Mouse (Mus musculus): ENCODE results near the gene Saa4.
"Not testable (repeated sequence)": the region's sequence is repeated elsewhere in the genome, so short reads cannot be mapped to it uniquely, and the experiment has no call there.

The Saa4 gene

DNA sequence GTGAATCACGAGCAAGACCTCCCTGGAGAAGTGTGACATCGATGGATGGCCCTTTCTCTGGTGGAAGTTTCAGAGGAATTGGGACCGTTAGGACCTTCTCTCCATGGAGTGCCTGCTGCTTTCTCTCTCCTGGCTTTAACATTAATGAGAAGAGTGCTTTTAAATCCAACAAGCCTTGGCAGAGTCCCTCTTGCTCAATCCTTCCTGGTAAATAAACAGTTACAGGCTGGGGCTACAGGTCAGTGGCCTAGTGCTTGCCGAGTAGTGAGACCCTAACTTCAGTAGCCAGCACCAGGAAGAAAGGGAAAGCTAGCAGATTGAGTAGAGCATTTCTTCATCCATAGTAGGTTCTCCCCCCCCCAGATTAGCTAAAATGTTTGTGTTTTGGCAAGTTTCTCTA, at the start of gene Saa4:
TSS of gene Saa4 (minus strand) at position 146 of the 400 bp plus-strand sequence.
- no peak for DNase-seq (ENCODE audit: low spot score)

DNA sequence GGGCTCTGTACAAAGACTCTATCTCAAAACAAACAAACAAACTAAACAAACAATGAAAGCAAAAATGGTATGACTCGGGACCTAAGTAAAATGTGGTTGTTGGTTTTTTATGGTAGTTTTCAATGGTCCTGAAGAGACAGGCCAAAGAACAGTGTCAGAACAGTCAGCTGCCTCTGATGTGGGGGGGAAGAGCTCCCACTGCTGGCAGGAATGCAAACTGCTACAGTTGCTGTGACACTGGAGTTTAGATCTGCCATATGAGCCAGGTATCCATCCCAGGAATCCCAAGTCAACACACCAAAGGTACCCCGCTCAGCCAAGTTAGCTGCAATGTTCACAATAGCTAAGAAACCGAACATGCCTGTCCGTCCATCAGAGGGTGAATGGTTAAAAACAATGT, 38.3 kb upstream of the Saa4 start:
- peak; percentile 45 for DNase-seq (ENCODE audit: low spot score)

DNA sequence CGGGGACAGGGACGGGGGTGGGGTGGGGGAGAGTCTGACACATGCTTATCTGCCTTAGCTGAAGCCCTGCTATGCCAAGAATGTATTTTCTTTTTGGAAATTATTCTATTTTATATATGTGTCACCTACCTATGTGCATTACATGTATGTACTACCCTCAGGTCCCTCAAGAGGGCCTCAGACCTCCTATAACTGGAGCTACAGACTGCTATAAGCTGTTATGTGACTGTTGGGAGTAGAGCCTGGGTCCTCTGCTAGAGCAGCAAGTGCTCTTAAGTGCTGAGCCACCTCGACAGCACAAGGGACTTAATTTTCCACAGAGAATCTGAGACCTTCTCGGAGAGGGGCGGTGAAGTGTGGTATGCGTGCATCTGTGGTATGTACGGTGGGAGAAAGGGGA, 36.0 kb upstream of the Saa4 start:
- no peak for DNase-seq (ENCODE audit: low spot score)

DNA sequence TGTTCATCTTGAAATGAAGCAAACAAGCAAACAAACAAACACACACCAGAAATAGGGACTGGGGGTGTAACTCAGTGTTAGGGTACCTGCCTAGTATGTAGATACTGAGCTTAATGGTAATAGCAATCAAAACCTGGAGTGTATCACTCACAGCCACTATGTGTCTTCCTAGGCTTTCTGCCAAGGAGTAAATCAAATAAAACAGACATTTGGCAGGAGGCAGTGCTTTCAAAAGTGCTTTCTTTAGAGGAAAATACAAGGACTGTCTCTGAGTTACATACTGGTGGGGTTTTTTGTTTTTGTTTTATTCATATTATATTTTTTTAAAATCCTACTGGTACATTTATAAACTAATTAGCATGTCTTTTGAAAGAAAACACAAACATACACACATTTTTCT, 35.0 kb upstream of the Saa4 start:
- DNase-seq (ENCODE audit: low spot score): no peak

DNA sequence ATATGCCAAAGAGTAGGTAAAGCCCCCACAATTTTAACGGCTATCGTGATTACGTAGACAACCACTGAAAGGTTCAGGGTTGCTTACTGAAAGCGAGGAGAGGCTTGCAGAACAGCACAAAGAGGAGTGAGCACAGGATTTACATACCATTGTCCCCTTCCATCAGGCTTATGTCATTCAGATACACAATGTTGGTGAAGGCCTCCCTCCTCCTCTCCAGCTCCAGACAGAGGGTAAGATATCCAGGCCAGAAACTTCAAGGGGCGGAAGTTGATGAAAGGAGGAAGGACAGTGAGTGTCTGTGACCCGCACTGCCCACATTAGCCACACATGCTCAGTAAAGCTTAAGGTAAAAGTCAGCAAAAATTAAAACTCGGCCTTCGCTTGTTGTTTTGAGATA, 32.3 kb upstream of the Saa4 start:
- no peak for DNase-seq (ENCODE audit: low spot score)

DNA sequence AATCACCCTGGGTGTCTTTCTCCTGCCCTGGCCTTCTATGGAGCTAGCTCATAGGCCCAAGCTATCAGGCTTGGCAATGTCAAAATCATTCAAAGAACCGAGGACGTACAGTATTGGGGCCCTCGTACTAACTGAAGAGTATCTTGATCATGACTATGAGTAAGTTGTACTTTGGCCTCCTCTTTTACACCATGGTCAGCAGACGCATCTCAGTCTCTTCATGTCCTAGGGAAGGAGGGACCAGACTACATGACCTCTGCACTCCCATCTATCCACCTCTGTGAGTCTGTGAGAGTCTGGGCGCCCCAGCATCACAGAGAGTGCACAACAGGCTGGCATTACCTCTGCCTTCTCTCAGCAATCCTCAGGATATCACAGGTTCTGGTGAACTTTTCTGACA, 30.2 kb upstream of the Saa4 start:
- no peak for DNase-seq (ENCODE audit: low spot score)

DNA sequence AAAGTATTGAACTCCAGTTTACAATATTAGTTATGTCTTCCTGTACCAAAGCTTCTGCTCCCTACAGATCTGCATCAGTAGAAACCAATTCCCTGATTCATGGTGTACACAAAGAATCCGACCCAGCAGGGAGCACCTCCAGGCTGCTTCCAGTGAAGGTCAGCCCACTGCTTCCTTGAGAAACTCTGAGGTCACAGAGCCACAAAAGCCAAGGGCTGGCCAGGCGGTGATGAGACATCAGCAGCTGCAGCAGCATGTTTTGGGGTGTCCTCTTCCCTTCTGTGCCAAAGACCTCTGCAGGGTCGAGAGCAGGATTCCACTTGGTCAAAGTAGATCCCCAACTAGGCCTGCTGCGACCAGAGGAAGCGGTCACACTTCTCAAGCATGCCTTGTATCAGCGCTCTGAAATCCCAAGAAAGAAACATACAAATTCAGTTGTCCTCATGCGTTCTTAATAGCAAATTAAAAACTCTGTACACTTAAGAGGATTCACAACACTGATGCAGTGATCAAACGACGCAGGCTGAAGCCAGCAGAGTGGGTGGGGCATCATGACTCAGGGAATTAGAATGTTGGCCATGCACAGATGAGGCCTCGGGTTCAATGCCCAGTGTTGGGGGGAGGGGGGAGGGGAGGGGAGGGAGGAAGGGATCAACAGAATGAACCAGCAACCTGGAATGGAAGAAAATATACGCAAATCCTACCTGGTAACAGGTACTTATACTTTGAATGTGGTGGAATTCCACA, 28.8 kb upstream of the Saa4 start:
- DNase-seq (ENCODE audit: low spot score): no peak

DNA sequence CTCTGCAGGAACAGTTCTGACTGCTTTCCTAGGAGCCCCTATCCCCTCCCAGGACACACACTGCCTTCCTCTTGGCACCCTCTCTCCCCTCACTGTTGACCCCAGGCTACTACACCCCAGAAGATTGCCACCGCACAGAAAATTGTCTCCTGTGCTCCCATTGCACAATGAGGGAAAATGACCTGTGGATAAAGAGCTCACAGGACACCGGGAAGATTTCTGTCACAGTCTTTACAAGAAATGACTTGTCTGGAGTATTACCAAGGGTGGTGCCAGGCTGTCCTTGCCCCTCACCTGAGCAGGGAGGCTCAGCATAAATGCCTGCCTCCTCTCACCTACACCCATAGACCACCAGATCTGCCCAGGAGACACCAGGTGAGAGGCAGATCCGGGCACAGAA, 19.1 kb upstream of the Saa4 start, which contains the start of gene Saa2:
TSS of gene Saa2 (plus strand) at position 301 of the 400 bp plus-strand sequence.
- no peak for DNase-seq (ENCODE audit: low spot score)

DNA sequence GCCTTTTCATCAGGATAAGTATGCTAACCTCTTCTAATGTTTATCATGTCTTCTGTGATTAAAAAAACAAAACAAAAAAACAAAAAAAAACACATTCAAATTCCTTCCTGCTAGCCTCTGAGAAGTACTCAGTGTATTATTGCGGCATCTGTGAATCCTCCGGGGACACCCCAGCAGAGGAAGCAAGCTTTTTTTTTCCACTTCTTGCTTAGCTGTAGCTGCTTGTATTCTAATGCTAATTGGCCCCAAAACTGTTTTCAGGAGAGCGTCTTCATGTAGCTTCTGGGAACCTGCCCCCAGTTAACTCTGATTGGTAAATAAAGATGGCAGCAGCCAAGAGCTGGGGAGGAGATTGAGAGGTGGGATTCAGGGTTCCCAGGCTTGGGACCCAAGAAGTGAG, 16.1 kb upstream of the Saa4 start:
- no peak for DNase-seq (ENCODE audit: low spot score)

DNA sequence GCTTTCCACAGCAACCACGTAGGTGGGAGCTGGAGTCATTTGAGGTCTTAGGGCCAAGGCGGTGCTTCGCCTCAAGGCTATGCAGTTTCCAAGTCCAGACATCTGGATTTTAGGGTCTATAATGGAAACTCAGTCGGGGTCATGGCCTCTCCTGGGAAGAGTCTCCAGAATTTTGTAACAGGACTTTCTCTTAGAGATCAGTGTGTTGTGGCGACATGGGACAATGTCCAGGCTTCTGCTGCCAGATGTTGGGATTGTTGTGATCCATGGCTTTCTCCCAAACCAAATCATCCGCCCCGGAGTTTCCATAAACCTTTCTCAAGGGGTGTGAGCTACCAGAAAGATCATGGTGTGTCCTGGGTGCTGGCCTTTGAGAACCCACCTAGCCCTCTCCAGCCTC, 14.0 kb upstream of the Saa4 start:
- DNase-seq (ENCODE audit: low spot score): no peak

DNA sequence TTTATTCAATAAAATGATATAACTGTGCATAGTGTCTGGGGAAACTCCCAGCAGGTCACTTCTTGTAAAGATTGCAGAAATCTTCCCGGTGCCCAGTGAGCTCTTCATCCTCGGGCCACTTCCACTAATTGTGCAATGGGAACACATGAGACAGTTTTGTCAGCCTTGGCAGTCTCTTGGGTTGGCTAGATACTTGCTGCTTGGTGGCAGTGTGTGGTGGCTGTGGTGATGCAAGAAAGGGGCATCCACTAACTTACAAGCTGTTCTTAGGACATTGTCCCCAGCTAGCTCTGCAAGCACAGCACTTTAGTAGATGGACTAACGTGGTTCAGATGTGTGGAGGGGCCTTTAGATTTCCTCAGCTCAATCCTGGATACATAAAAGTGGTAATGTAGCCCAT, 13.4 kb upstream of the Saa4 start:
- DNase-seq (ENCODE audit: low spot score): no peak

DNA sequence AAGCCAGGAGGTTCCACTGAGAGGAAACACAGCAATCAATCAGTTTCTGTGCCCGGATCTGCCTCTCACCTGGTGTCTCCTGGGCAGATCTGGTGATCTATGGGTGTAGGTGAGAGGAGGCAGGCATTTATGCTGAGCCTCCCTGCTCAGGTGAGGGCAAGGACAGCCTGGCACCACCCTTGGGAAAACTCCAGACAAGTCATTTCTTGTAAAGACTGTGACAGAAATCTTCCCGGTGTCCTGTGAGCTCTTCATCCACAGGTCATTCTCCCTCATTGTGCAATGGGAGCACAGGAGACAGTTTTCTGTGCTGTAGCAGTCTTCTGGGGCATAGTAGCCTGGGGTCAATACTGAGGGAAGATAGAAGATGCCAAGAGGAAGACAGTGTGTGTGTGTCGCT, 10.5 kb upstream of the Saa4 start, which contains the start of gene Saa1:
TSS of gene Saa1 (minus strand) at position 101 of the 400 bp plus-strand sequence.
- DNase-seq (ENCODE audit: low spot score): not testable (repeated sequence)

DNA sequence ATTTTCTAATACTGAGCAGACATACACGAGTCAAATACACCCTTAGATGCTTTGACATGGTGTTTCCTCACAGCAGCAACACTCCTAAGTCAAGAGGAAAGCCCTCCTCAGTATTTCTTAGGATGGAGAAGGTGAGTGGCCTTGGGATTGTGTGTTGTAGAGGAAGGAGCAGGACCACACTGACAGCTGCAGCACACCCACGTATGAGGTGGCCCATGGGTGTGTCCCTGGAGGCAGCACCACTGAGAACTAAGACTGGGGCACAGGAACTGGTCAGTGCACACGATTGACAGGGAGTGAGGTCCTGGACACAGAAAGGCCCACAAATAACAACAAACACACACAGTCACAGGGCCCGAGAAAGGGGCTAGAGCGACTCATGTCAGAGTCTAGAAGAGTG, 7.6 kb upstream of the Saa4 start:
- not testable (repeated sequence) for DNase-seq (ENCODE audit: low spot score)

DNA sequence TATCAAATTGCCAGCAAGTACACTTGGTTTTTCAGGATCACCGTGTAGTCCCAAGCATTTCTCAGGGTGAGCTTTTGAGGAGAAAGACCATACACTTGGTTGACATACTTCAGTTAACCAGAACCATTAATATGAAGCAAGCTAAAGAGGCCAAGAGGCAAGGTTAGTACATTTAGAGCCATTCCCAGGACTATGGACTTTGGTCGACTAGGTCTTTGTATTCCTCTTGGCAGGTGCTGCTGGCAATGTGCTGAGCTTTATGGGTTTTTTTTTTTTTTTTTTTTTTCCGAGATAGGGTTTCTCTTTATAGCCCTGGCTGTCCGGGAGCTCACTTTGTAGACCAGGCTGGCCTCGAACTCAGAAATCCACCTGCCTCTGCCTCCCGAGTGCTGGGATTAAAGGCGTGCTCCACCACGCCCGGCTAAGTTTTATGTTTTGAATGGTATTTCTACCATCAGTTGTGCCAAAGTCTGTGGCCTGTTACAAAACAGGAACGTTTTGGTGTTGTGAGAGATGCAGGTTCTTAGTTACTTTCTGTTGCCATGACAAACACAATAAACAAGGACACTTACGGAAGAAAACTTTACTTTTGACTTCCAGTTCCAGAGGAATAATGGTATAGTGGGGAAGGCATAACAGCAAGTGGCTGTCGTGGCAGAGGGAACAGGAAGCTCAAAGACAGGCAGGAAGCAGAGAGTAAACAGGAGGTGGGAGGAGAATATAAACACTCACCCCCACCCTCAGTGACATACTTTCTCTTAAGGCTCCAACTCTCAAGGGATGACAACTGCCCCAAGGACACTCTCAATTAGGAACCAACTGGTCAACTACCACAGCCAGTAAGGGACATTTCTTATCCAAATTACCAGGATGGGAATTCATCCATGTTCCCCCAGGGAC, 6.4 kb upstream of the Saa4 start:
- DNase-seq (ENCODE audit: low spot score): no peak

DNA sequence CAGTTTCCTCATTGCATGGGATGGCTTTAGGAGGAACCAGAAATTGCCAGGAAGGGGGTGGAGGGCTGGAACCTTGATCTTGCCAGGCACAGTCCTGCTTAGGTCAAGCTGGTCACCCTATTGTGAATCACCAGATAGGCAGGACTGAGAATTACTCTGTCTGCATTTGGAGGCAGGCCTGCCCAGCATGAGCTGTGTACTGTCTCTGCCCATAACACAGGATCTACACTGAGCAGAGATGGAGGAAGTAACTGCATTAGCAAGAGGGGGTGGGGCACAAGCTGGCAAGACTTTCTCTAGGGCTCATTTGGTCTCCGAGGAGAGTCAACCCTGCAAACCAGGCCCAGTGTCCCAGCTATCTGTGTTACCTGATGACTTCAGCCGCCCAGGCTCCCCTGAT, 2.6 kb upstream of the Saa4 start:
- no peak for DNase-seq (ENCODE audit: low spot score)

DNA sequence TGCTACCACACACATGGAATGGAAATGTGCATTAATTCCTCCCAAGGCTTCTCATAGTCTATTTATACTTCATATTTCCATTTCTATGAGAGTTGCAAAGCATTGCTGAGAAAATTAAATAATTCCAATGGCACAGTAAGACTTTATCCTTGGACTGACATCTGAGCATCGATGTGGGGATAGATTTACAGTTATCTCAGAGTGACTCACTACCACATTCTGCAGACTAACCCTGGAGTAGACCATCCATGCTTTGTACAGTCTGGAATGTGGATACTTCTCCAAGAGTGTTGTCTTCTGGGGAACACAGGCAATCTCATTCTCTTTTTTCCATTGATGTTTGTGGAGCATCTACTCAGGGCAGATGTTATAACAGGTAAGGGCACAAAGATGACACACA, 4.8 kb downstream of the Saa4 start:
- no peak for DNase-seq (ENCODE audit: low spot score)

DNA sequence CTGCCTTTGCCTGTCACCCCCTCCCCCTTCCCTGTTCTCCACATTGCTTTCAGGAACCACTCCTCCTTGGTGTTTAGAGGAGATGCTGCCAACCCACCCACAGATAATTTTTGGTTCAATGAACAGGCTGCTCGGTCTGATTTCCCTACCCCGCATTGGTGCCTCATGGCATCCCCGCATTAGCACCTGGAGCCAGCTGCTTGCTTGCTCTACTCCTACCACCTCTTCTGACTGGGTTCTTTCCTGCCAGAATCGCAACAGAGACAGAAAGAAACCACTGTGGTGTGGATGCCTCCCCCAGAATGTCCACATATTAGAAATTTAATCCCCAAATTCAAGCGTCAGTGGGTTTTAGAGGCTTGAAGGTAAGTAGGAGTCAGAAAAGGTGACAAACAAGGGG, 8.0 kb downstream of the Saa4 start:
- DNase-seq (ENCODE audit: low spot score): no peak

DNA sequence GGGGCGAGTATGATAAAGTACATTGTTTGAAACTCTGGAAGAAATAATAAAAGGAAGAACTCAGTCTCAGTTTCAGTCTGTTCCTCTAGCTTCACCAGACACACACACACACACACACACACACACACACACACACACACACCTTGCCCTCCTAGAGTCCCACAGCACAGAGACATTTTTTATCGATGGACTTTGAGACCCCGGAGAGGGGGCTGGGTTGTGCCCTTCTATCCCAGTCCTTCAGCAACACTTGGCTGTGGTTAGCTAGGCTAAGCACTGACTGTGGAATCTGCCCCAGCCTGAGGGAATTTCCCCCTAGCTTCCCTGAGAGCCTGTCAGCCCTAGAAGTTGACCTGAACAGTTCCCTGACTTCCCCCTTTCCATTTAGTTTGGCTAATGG, 8.6 kb downstream of the Saa4 start:
- no peak for DNase-seq (ENCODE audit: low spot score)

DNA sequence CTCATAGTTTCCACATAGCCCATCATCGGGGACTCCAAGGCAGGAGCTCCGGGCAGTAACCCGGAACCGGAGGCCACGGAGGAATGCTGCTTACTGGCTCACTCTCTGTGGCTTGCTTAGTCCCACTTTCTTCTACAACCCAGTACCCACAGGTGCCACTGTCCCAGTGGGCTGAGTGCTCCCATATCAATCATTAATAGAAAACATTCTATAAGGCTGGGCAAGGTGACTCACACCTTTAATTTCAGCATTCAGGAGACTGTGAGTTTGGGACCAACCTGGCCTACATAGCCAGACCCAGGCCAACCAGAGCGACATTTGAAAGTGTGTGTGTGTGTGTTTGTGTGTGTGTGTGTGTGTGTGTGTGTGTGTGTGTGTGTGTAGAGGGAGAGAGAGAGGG, 9.0 kb downstream of the Saa4 start:
- DNase-seq (ENCODE audit: low spot score): no peak

DNA sequence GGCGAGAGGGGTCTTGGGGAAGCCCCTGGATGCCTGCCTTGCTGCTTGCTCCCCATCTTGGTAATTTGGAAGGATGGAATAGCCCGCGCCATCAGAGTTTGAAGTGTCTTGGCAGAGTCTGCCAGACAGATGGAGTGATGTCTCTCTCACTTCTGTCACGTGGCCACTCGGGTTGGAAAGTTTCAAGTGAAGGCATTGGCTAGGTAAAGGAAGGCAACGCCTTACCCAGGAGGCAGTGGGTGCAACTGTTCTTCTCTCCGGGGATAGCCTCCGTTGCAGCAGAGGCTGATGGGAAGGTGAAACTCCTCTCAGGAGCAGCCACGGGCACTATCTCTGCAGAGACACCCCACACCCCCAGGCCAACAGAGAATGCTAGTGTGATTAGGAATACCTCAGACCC, 11.9 kb downstream of the Saa4 start:
- DNase-seq (ENCODE audit: low spot score): no peak

DNA sequence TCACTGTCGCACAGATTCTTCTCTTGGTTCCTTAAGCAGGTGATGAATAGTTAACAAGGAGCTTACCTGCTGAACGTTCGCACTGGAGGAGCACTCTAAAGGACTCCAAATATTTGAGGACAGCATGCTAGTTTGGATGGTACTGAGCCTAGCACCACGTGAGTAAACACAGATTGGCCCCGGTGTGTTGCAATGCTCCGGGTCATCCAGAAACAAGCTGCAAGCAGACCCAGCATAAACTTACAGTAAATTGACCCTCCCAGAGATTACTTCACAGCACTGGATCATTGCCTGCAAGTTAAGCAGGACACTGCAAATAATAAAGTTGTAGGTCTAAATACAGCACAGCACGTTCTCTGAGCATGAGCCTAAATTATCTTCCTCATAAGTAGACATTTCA, 12.9 kb downstream of the Saa4 start:
- DNase-seq (ENCODE audit: low spot score): no peak

DNA sequence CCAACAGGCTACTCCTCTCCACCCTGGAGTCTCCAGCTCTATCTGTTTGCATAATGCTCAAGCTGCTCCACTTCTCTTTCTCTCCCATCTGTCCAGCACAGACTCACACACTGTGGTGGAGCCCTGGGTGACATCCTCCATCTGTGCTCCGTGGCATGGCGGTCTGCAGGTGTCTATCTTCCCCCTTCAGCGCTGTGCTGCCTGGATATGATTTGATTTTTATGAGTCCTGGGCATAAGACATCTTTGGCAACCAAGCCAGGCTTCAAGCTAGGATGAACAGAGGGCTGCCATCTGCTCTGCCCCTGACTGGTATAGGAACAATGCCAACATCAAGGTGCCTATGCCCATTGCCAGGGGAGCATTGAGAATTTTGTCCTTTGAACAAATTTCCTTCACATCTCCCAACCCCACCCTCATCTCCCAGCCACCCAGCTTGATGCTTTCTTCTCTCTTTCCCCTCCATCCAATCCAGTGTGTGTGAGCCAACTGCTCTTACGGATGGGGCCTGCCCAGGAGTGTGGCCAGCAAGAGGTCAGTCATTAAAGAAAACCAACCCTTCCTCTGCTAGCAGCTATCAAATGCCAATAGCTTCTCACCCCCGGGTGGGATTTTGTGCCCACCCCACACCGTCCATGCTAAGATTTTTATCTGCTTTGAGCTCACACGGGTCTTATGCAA, 13.7 kb downstream of the Saa4 start:
- no peak for DNase-seq (ENCODE audit: low spot score)

DNA sequence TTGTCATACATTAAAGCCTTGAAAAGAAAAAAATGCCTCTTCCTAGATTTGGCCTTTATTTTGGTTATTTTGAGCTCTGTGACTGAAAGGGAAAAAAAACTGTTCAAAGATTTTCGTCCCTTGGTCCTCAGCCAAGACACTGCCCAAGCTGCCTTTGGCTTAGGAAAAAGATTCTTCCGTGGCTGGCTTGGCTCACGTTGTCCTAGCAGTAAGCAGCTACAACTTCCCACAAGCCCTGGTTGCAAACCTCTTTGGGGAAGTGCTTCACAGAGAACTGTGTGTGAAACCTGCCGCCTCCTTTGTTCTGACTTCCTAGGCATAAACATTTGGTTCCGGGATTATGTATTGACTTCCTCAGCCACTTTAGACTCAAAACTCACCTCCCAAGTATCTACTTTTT, 15.5 kb downstream of the Saa4 start:
- DNase-seq (ENCODE audit: low spot score): no peak

Measured in layer of hippocampus, adult 11-12 months (tissue).